11 mouse cellular contexts compared by ENCODE assay signal in genomic region chr6:38355862-38356261, GRCm38 (mm10). TPM values are rescaled to one million over a fixed set of nuclear protein-coding genes. Genes with fewer than 3 reads are reported as not detected.
DNase-seq lines count a peak whose midpoint lies in the region; ATAC-seq and TF ChIP-seq lines count a peak whose summit lies in the region.
"Had no signal": no experiment of that assay in that cellular context is flagged by ENCODE, and none has a peak within 500 bp of the region (broad histone marks: within the 10 kb centered on the region; RNA-seq: fewer than 3 reads in every experiment).

No protein-coding gene starts in this region.

- H3K9me3 ChIP-seq in heart, embryonic 13.5 days: no peaks in the 10 kb centered on the region
- H3K9me3 ChIP-seq in E14TG2a.4 (ENCODE audit: low read length): no peaks in the 10 kb centered on the region
- H3K9me3 ChIP-seq in embryonic facial prominence, embryonic 10.5 days: no peaks in the 10 kb centered on the region
- H3K9me3 ChIP-seq: neural tube, embryonic 12.5 days had no signal

- DNase-seq in heart, postnatal 36 days: no peak
- DNase-seq in 3134 (ENCODE audit: extremely low read depth, insufficient read length, low spot score): peak; percentile 26
- peak; percentile 21 for DNase-seq in embryonic facial prominence, embryonic 10.5 days (ENCODE audit: low spot score)
- DNase-seq in urinary bladder, adult 18-20 months (ENCODE audit: low spot score in 2 of 2): no peak
- DNase-seq: kidney, postnatal 36 days; right cerebral cortex, postnatal 14 days had no signal

- H3K4me3 ChIP-seq in heart, embryonic 13.5 days: no peak overlapping the region
- peak overlapping the region; percentile 81; the same call in 1 of the 2 replicates for H3K4me3 ChIP-seq in E14TG2a.4 (replicated peaks; ENCODE audit: low read length)
- no peak overlapping the region for H3K4me3 ChIP-seq in embryonic facial prominence, embryonic 10.5 days
- H3K4me3 ChIP-seq: neural tube, embryonic 12.5 days had no signal

- peaks cover 49% of the 10 kb centered on the region for H3K27me3 ChIP-seq in heart, embryonic 13.5 days (replicated peaks)
- peaks cover 42% of the 10 kb centered on the region for H3K27me3 ChIP-seq in E14TG2a.4 (ENCODE audit: insufficient read depth, low read length)
- H3K27me3 ChIP-seq in embryonic facial prominence, embryonic 10.5 days (replicated peaks; ENCODE audit: low read depth, poor library complexity, severe bottlenecking): peaks cover 80% of the 10 kb centered on the region

- TF ChIP-seq CTCF in E14TG2a.4 (conservative IDR thresholded peaks at IDR 0.05; ENCODE audit: low read length): no peak

- H3K9ac ChIP-seq in heart, embryonic 13.5 days: no peak overlapping the region
- H3K9ac ChIP-seq: neural tube, embryonic 12.5 days had no signal

- 26% methylated on average over 7 of the region's 7 CpGs for WGBS in heart, embryonic 13.5 days
- WGBS in embryonic facial prominence, embryonic 10.5 days: 4% methylated on average over 7 of the region's 7 CpGs

- no peak for ATAC-seq in heart, embryonic 13.5 days (ENCODE audit: extremely low read depth, insufficient number of reproducible peaks, low FRiP score, low TSS enrichment)
- no peak for ATAC-seq in megakaryocyte, adult 5-6 weeks (ENCODE audit: poor library complexity, severe bottlenecking)
- ATAC-seq: hindbrain, embryonic 16.5 days had no signal

- no peak overlapping the region for H3K27ac ChIP-seq in heart, embryonic 13.5 days (replicated peaks)
- H3K27ac ChIP-seq in embryonic facial prominence, embryonic 10.5 days (replicated peaks): no peak overlapping the region
- H3K27ac ChIP-seq: neural tube, embryonic 12.5 days had no signal

- intact Hi-C loops in heart, postnatal 36 days (cut with DNase I): loop anchor here (2.0 kb wide), 1 partner anchor 25 kb away; the partner anchor contains the start of gene Ttc26

- peak overlapping the region; percentile 84 for H3K4me2 ChIP-seq in heart, embryonic 13.5 days

- no peaks in the 10 kb centered on the region for H3K36me3 ChIP-seq in heart, embryonic 13.5 days
- H3K36me3 ChIP-seq in E14TG2a.4 (ENCODE audit: insufficient read depth, low read length): peaks cover 2% of the 10 kb centered on the region; the same call in 1 of the 2 replicates
- H3K36me3 ChIP-seq in embryonic facial prominence, embryonic 10.5 days (replicated peaks): no peaks in the 10 kb centered on the region
- H3K36me3 ChIP-seq: neural tube, embryonic 12.5 days had no signal

- peaks cover 16% of the 10 kb centered on the region for H3K4me1 ChIP-seq in heart, embryonic 13.5 days
- peaks cover 73% of the 10 kb centered on the region for H3K4me1 ChIP-seq in E14TG2a.4 (replicated peaks; ENCODE audit: low read depth, low read length)
- peaks cover 22% of the 10 kb centered on the region for H3K4me1 ChIP-seq in embryonic facial prominence, embryonic 10.5 days

RNA-seq across cellular contexts. Expression of gene Zc3hav1, which starts 1.5 kb away (rescaled TPM):
- polyA plus RNA-seq in heart, embryonic 13.5 days (2015; fragmentation: Nextera tagmentation; extraction: Ambion mirVana): 8.6 and 9.0 TPM in 2 replicates
- total RNA-seq in heart, postnatal 36 days (2021): 10 to 100 TPM; 15.3 to 16.2 TPM
- 1.9 and 2.5 TPM in 2 replicates for polyA plus RNA-seq in embryonic facial prominence, embryonic 10.5 days (2016; fragmentation: Nextera tagmentation; extraction: Ambion mirVana)
- 79.7 and 91.7 TPM in 2 replicates for total RNA-seq in megakaryocyte, adult 5-6 weeks (2015)
- 74.0 and 79.3 TPM in 2 replicates for total RNA-seq in megakaryocyte, adult 5-6 weeks (2017)

RNA-seq across cellular contexts. Expression of gene Ttc26, which starts 25.4 kb away (rescaled TPM):
- polyA plus RNA-seq in heart, embryonic 13.5 days (2015; fragmentation: Nextera tagmentation; extraction: Ambion mirVana): 2.9 TPM in 2 replicates
- 1 to 10 TPM; 1.9 to 2.0 TPM for total RNA-seq in heart, postnatal 36 days (2021)
- 14.4 and 15.4 TPM in 2 replicates for polyA plus RNA-seq in embryonic facial prominence, embryonic 10.5 days (2016; fragmentation: Nextera tagmentation; extraction: Ambion mirVana)
- total RNA-seq in megakaryocyte, adult 5-6 weeks (2015): 0.11 TPM in 1 of 2 replicates, not detected in the other
- total RNA-seq in megakaryocyte, adult 5-6 weeks (2017): 0.04 and 0.08 TPM in 2 replicates

RNA-seq across cellular contexts. Expression of gene Zc3hav1l, which starts 56.8 kb away (rescaled TPM):
- polyA plus RNA-seq in heart, embryonic 13.5 days (2015; fragmentation: Nextera tagmentation; extraction: Ambion mirVana): 7.6 and 8.0 TPM in 2 replicates
- 1 to 10 TPM; 1.1 to 1.9 TPM for total RNA-seq in heart, postnatal 36 days (2021)
- polyA plus RNA-seq in embryonic facial prominence, embryonic 10.5 days (2016; fragmentation: Nextera tagmentation; extraction: Ambion mirVana): 17.0 and 17.5 TPM in 2 replicates
- 2.5 and 2.6 TPM in 2 replicates for total RNA-seq in megakaryocyte, adult 5-6 weeks (2015)
- 1.1 and 1.8 TPM in 2 replicates for total RNA-seq in megakaryocyte, adult 5-6 weeks (2017)

Comparison
In these comparisons a context has a peak if more than half of its experiments do, and no peak if none do; other contexts are left out.
1. DNase-seq: peak in 3134 (single experiment) and embryonic facial prominence, embryonic 10.5 days (single experiment); none in heart, postnatal 36 days (0 of 2) and urinary bladder, adult 18-20 months (0 of 2).
2. RNA of gene Zc3hav1, which starts 1.5 kb away (total RNA-seq): 74.0 to 91.7 TPM in megakaryocyte, adult 5-6 weeks; 15.3 to 16.2 TPM in heart, postnatal 36 days; every median in the first group is over 4 times any median in the second.